Mouse (Mus musculus): ENCODE measurements around the gene Cela3a. TPM values are rescaled to one million over a fixed set of nuclear protein-coding genes. Genes with fewer than 3 reads are reported as not detected.

Gene Cela3a
- total RNA-seq, 2 experiments from 2014 or later = not detected

GRCm38 (mm10) chr4:137371596-137372523 is 37.7 kb downstream of the Cela3a start:
- DNase-seq = peak; percentile 50

GRCm38 (mm10) chr4:137369954-137370750 is 39.4 kb downstream of the Cela3a start:
- peak; percentile 58 for DNase-seq

- no peak for DNase-seq
These were observed 41.4 kb downstream of the Cela3a start for GRCm38 (mm10) chr4:137368198-137368597.

- DNase-seq = no peak
These were observed 42.1 kb downstream of the Cela3a start for GRCm38 (mm10) chr4:137367275-137368088.

GRCm38 (mm10) chr4:137366097-137366496 is 43.5 kb downstream of the Cela3a start:
- DNase-seq = no peak

GRCm38 (mm10) chr4:137365356-137366062 is 44.1 kb downstream of the Cela3a start:
- no peak for DNase-seq

GRCm38 (mm10) chr4:137364826-137365225 is 44.8 kb downstream of the Cela3a start:
- DNase-seq = no peak

- DNase-seq = no peak
These were observed 48.6 kb downstream of the Cela3a start for GRCm38 (mm10) chr4:137360996-137361395.

GRCm38 (mm10) chr4:137358291-137359002 is 51.1 kb downstream of the Cela3a start:
- no peak for DNase-seq

GRCm38 (mm10) chr4:137357517-137358254 is 51.9 kb downstream of the Cela3a start, which contains the start of gene Cdc42:
Gene Cdc42 (minus strand): TSS chr4:137357720.
- peak; percentile 99 for DNase-seq

GRCm38 (mm10) chr4:137356674-137357510 is 52.7 kb downstream of the Cela3a start:
- DNase-seq = peak; percentile 82

Other genes starting within 250 kb of the Cela3a start
- 10 to 100 TPM; 39.5 to 53.0 TPM for gene Wnt4, start 132.3 kb downstream of the Cela3a start, total RNA-seq (2021)
- 100 to 1,000 TPM; 348 to 351 TPM for gene Cdc42, start 52.1 kb downstream of the Cela3a start, total RNA-seq (2021)
- not detected for gene Cela3b, start 20.7 kb upstream of the Cela3a start, total RNA-seq (2021)
- gene 1700013G24Rik, start 43.5 kb upstream of the Cela3a start, total RNA-seq (2021) = not detected
- 100 to 1,000 TPM; 191 to 264 TPM for gene Hspg2, start 59.0 kb upstream of the Cela3a start, total RNA-seq (2021)
- not detected for gene Ldlrad2, start 164.8 kb upstream of the Cela3a start, total RNA-seq (2021)
- 100 to 1,000 TPM in 1 of 2 experiments, 10 to 100 TPM in 1; 76.5 to 113 TPM for gene Usp48, start 184.0 kb upstream of the Cela3a start, total RNA-seq (2021)